In the genomic region with DNA sequence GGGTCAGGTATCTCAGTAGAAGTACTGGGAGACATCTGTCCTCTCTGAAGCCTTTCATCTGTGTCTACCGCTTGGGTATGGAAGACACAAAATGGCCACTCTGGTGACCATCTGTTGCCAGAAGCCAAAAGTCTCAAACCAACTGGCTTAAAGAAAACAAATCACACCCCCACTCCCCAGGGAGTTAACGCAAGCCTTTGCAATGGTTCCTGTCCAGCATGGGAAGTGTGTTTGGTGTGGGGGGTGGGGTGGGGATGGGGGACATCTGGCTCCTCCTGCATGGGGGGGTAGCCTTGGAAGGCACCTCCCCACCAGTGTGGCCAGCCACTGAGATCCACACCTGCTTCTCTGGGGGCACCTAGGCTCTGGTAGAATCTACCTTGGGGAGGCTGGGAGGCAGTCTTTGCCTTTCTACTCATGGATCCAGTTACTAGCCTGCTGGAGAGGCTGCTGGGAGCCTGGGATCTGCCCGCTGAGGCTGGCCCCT, we compare ENCODE assay signal across 9 mouse cellular contexts. TPM values are rescaled to one million over a fixed set of nuclear protein-coding genes. Genes with fewer than 3 reads are reported as not detected.
DNase-seq lines count a peak whose midpoint lies in the region; ATAC-seq and TF ChIP-seq lines count a peak whose summit lies in the region.
"Had no signal": no experiment of that assay in that cellular context is flagged by ENCODE, and none has a peak within 500 bp of the region (broad histone marks: within the 10 kb centered on the region; RNA-seq: fewer than 3 reads in every experiment).

No protein-coding gene starts in this region.

- TF ChIP-seq EP300 in heart, postnatal 0 days (IDR thresholded peaks at IDR 0.05; ENCODE audit: low read depth): peak; percentile 57; the same call in 1 of the 2 replicates

- no peak overlapping the region; the same call in 1 of the 2 replicates for H3K4me2 ChIP-seq in heart, postnatal 0 days (ENCODE audit: low read depth, low read length)
- H3K4me2 ChIP-seq in midbrain, embryonic 13.5 days (replicated peaks): peak overlapping the region; percentile 47

- no peaks in the 10 kb centered on the region for H3K27me3 ChIP-seq in heart, postnatal 0 days (ENCODE audit: control insufficient read depth, insufficient read depth, low read length)
- no peaks in the 10 kb centered on the region for H3K27me3 ChIP-seq in midbrain, embryonic 13.5 days

- H3K4me3 ChIP-seq in gastrocnemius, adult 2 months: peak overlapping the region; percentile 46
- H3K4me3 ChIP-seq in heart, postnatal 0 days (ENCODE audit: low read depth, low read length): no peak overlapping the region
- 0 out of 2 replicates have a peak overlapping the region, but pooled peaks have one; percentile 3 for H3K4me3 ChIP-seq in midbrain, embryonic 13.5 days (replicated peaks)

- H3K36me3 ChIP-seq in heart, postnatal 0 days (replicated peaks; ENCODE audit: control insufficient read depth, insufficient read depth, low read length): peaks cover 34% of the 10 kb centered on the region
- peaks cover 11% of the 10 kb centered on the region; the same call in 1 of the 2 replicates for H3K36me3 ChIP-seq in midbrain, embryonic 13.5 days

- H3K4me1 ChIP-seq in heart, postnatal 0 days (ENCODE audit: control insufficient read depth, insufficient read depth): peaks cover 49% of the 10 kb centered on the region; the same call in 1 of the 2 replicates
- peaks cover 100% of the 10 kb centered on the region for H3K4me1 ChIP-seq in midbrain, embryonic 13.5 days (replicated peaks)

- no peaks in the 10 kb centered on the region for H3K9me3 ChIP-seq in heart, postnatal 0 days (replicated peaks; ENCODE audit: control insufficient read depth, low read length)
- no peaks in the 10 kb centered on the region for H3K9me3 ChIP-seq in midbrain, embryonic 13.5 days

- WGBS in heart, postnatal 0 days: 48% methylated on average over 3 of the region's 3 CpGs
- 4% methylated on average over 3 of the region's 3 CpGs for WGBS in midbrain, embryonic 13.5 days

- ATAC-seq in heart, postnatal 0 days (ENCODE audit: insufficient read depth, low read depth): no peak
- peak; percentile 50; the same call in 1 of the 2 replicates for ATAC-seq in midbrain, embryonic 13.5 days

- no peak for DNase-seq in gastrocnemius, adult 2 months
- no peak for DNase-seq in gastrocnemius, adult 18-20 months (ENCODE audit: low spot score)
- DNase-seq in embryo, embryonic 10 days (ENCODE audit: low spot score): peak; percentile 74
- no peak for DNase-seq in heart, postnatal 0 days (ENCODE audit: low spot score)
- DNase-seq in right cerebral cortex, adult 18-20 months: no peak
- DNase-seq in thymus, postnatal 4 days: no peak
- no peak for DNase-seq in adrenal gland, postnatal 36 days
- DNase-seq: adrenal gland, postnatal 25 days had no signal

- intact Hi-C loops in gastrocnemius, adult 2 months (cut with DNase I): no loop called here

- H3K27ac ChIP-seq in gastrocnemius, adult 2 months: peak overlapping the region; percentile 82
- peak overlapping the region; percentile 86 for H3K27ac ChIP-seq in heart, postnatal 0 days (ENCODE audit: low read depth)
- peak overlapping the region; percentile 95 for H3K27ac ChIP-seq in midbrain, embryonic 13.5 days

- H3K9ac ChIP-seq in heart, postnatal 0 days (replicated peaks; ENCODE audit: low read depth, low read length): no peak overlapping the region
- peak overlapping the region; percentile 54 for H3K9ac ChIP-seq in midbrain, embryonic 13.5 days (replicated peaks)

- TF ChIP-seq CTCF in gastrocnemius, adult 2 months (IDR thresholded peaks at IDR 0.05): no peak
- no peak for TF ChIP-seq CTCF in heart, postnatal 0 days (IDR thresholded peaks at IDR 0.05; ENCODE audit: low read depth)

RNA-seq across cellular contexts. Expression of a gene that starts 29.6 kb away (rescaled TPM):
- 10 to 100 TPM in 1 of 2 experiments, 1 to 10 TPM in 1; 6.9 to 11.9 TPM for total RNA-seq in gastrocnemius, adult 2 months (2021)
- 10 to 100 TPM in 1 of 2 experiments, 1 to 10 TPM in 1; 6.1 to 10.0 TPM for total RNA-seq in gastrocnemius, adult 18-20 months (2021)
- total RNA-seq in heart, postnatal 0 days (2014; rRNA removed; ENCODE audit: low replicate concordance): 54.0 and 63.3 TPM in 2 replicates
- 4.9 and 5.7 TPM in 2 replicates for polyA plus RNA-seq in heart, postnatal 0 days (2015; fragmentation: Nextera tagmentation; extraction: Ambion mirVana)
- polyA plus RNA-seq in midbrain, embryonic 13.5 days (2015; fragmentation: Nextera tagmentation; extraction: Ambion mirVana): 21.4 and 27.9 TPM in 2 replicates
- 10 to 100 TPM; 17.5 to 25.5 TPM for total RNA-seq in adrenal gland, postnatal 36 days (2021)

RNA-seq across cellular contexts. Expression of a gene that starts 41.9 kb away (rescaled TPM):
- 10 to 100 TPM; 27.2 to 30.4 TPM for total RNA-seq in gastrocnemius, adult 2 months (2021)
- 10 to 100 TPM; 23.5 to 24.8 TPM for total RNA-seq in gastrocnemius, adult 18-20 months (2021)
- 48.3 and 49.0 TPM in 2 replicates for total RNA-seq in heart, postnatal 0 days (2014; rRNA removed; ENCODE audit: low replicate concordance)
- 7.1 and 7.5 TPM in 2 replicates for polyA plus RNA-seq in heart, postnatal 0 days (2015; fragmentation: Nextera tagmentation; extraction: Ambion mirVana)
- polyA plus RNA-seq in midbrain, embryonic 13.5 days (2015; fragmentation: Nextera tagmentation; extraction: Ambion mirVana): 21.3 and 22.8 TPM in 2 replicates
- total RNA-seq in adrenal gland, postnatal 36 days (2021): 10 to 100 TPM; 63.2 to 63.3 TPM
